Mouse (Mus musculus) thymus, postnatal 25 days (tissue): ENCODE data around the gene Tmem95.
"Not testable (repeated sequence)": the region's sequence is repeated elsewhere in the genome, so short reads cannot be mapped to it uniquely, and the experiment has no call there.

Experiments used
- DNase-seq: peaks from one replicate; pipeline ENCODE4 v3.0.0; 2022

Gene Tmem95

DNA sequence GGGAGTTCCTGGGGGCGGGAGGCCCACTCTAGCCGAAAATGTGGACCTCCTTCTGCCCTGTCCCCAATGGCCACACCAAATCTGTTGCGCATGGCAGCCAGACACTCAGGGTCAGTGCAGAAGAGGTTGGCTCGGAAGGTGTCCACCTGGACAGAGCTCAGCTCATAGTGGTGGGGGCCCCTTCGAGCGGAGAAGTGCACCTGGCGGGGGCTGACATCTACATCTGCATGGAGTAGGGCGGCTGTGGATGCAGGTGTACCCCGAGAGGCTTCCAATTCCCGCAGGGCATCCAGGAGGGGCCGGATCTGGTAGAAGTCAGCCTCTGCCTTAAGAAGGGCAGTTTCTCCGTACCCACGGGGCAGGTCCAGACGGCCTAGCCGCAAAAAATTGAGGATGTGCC, 1.9 kb upstream of the Tmem95 start:
- no peak for DNase-seq

- no peak for DNase-seq
Observed at GRCm38 (mm10) chr11:69878952-69879351, 1.1 kb upstream of the Tmem95 start.

GRCm38 (mm10) chr11:69878399-69878798, 581 bp upstream of the Tmem95 start:
- DNase-seq, result no peak

- peak; percentile 93 for DNase-seq
Observed at GRCm38 (mm10) chr11:69876867-69877266, 951 bp downstream of the Tmem95 start.

DNA sequence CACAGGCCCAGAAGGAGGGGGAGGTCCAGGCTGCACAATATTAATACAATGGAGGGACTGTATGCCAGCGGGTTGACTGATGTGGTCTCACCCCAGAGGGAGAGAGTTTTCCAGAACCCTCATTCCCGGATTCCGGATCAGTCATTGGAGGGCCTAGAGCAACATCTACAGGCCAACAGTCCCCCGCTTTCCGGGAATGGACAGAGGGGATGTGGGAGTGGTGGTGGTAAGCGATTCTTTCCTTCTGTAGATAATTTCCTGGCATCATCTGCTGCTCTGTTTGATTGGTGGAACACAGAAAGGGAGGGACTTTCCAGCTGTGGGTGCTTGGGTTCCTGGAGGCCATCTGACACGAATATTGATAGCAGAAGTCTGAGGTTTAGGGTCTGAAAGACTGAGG, 1.6 kb downstream of the Tmem95 start:
- no peak for DNase-seq

DNA sequence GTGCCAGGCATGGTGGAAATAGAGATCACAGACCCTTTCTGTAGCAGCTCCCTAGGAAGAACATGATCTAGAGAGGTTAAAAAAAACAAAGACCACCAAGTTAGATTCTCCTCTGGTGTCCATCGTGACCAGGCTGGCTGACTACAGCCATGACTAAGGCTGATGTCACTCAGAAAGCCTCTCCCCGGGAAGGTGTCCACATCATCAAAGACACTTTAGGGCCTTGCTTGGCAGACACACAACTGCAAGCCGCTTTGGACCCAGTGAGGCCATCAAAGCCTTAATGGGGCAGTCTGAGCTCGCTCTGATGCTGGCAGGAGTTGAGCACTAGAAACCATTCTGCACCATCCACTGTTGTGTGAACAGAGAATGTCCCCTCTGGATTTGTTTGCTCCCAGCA, 5.4 kb downstream of the Tmem95 start:
- no peak for DNase-seq

GRCm38 (mm10) chr11:69871822-69872221, 6.0 kb downstream of the Tmem95 start:
- no peak for DNase-seq

DNA sequence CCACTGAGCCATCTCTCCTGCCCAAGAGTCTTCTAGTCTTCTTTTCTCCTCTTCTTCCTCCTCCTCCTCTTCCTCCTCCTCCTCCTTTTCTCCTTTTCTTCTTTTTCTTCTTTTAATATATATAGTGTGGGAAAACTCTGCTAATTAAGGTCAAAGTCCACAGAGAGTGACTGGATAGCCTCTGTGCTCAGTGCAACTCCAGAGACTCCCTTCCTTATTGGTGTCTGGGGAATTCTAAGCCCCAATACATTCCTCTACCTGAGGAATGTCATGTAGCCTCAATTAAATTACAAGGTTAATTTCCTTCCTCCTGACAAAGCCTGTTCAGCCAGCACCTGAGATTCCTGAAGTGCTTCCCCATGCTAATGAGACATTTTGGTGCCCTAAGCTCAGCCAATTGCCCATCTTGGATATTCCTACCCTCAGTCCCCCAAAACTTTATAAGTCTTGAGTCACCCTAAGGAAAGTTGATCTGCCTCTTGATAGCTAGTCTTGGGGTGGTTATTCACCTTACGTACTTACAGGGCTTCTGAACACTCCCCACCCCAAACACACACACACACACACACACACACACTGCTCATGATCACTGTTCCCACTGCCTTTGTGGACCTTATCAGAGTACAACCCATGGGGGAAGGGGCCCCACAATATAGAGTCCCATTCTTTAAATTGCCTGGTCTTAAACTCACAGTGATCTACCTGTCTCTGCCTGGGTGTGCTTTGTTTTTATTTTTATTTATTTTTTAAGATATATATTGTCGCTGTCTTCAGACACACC, 7.3 kb downstream of the Tmem95 start:
- DNase-seq, result no peak

GRCm38 (mm10) chr11:69867335-69867734, 10.5 kb downstream of the Tmem95 start:
- DNase-seq, result no peak

DNA sequence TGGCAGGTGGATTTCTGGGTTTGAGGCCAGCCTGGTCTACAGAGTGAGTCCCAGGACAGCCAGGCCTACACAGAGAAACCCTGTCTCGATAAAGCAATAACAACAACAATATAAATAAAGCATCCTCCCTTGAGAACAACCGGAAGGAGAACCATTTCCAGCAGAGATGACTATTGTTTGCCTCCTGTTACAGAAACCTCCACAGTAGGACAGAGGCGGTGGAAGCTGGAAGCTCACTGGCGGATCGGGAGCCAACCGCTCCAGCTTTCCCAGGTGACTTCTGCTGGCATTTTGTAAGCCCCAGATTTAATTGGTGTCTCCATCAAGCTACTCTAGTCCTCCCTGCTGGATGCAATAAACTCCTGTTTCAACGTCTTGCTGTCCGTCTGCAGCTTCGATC, 12.3 kb downstream of the Tmem95 start:
- no peak for DNase-seq

DNA sequence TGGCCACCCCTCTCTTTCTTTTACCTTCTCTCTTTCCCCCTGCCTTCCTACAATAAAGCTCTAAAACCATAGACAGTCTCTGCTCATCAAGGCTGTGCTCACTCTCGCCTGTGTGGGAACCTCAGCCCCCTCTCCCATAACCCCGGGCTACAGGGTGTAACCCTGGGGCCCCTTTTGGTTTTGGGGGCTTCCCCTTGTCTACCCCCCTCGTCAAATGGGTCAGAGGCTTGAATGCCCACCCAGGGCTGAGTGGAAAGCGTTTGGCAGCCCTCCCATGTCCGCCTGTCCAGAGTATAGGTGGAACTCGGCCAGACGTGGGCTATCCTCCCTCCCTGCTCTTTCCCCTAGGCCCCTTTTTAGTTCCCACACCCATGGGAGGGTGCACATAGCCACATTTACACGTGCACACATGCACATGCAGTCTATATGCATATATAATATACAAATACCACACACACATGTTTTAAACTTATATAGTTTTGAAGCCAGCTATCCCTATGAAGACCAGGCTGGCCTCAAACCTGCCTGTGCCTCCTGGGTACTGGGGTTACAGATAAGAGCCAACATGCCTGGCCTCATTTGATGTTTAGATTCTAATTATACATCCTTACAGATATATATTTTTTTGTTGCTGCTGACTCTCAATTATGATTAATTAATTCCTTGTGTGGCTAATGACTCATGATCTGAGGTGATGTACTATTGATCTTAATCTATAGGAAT, 13.5 kb downstream of the Tmem95 start:
- no peak for DNase-seq

DNA sequence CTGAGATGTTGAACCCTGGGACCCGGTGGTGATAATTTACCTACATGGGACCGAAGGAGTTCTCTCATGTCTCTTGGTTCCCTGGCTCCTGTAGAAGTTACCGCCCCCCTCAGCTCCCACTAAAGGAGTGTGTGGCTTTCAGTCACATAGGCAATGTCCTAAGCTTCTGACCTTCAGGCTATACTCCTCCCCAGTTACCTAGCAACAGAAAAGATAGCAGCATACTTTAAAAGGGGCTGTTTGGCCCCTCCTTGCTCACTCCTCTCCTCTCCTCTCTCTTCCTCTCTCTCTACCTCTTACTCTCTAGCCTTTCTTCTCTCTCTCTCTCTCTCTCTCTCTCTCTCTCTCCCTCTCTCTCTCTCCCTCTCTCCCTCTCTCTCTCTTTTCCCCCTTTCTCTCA, 14.1 kb downstream of the Tmem95 start:
- not testable (repeated sequence) for DNase-seq

- DNase-seq, result no peak
Observed at GRCm38 (mm10) chr11:69858113-69858998, 19.5 kb downstream of the Tmem95 start, which contains the start of gene Tnk1. Gene Tnk1 (minus strand): TSS chr11:69858730.

DNA sequence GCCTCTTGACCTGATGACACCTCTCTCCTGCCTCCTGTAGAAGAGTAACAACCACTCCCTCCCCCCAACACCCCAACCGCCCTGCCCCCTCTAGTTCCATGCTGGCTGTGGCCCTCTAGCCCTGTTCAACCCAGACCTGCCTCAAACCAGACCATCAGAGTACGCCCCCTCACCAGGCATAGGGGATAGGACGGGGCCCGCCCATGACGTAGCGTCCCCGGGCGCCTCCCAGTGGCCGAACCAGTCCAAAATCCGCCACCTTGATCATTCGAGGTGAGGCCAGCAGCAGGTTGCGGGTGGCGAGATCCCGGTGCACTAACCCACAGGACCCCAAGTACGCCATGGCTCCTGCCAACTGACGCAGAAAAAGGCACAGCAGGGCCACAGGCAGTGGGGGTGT, 22.5 kb downstream of the Tmem95 start:
- peak; percentile 68 for DNase-seq

DNA sequence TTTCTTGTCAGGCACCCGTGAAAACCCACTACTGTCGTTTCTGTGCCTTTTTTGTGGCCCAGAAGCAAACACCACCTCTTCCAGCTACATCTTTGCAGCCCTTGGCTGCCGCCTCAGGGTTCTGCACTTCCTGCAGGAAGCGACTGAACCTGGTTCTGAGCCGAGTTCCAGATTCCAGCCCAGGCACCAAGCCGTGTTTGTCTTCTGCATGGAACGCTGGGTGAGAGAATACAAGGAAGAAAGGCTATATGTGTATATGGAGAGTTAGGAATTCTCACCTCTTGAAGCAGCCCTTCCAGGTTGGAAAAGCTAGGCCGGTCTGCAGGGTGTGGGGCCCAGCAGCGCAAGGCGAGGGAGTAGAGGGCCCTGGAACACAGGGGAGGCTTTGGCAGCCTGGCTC, 23.1 kb downstream of the Tmem95 start:
- DNase-seq, result no peak

GRCm38 (mm10) chr11:69853994-69854393, 23.8 kb downstream of the Tmem95 start:
- DNase-seq, result no peak

GRCm38 (mm10) chr11:69850754-69851153, 27.1 kb downstream of the Tmem95 start:
- DNase-seq, result peak; percentile 54

GRCm38 (mm10) chr11:69849884-69850283, 27.9 kb downstream of the Tmem95 start:
- DNase-seq, result no peak

DNA sequence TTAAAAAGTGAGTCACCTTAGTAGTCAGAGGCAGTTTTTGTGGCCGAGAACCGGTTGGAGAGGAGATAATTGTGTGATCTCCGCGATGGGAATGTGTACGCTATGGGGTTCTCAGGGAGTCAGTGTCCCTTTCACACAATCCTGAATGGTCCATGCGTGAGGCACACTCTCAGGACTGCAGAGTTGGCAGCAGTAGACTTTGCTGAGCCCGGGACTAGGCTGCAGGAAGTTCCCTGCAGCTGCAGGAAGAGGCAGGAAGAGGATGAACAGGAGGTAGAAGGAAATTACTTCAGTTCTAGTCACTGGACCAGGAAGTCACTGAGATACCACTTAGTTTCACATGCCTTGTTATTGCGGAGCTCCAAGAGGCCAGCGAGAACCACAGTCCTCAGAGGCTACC, 28.7 kb downstream of the Tmem95 start:
- no peak for DNase-seq

DNA sequence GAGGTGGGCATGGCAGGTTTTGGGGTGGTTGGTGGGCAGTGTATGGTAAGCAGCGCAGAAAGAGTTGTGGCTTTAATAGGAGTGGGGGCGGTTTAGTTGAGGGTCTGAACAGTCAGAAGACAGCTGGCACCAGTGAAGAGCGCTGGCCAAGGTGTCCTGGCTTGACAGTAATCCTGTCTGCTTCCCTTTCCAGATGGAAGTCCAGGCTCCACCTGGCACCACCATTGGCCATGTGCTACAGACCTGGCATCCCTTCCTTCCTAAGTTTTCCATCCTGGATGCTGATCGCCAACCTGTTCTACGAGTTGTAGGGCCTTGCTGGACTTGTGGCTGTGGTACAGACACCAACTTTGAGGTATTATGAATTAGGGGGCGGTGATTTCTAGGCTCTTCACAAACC, 29.8 kb downstream of the Tmem95 start:
- no peak for DNase-seq

GRCm38 (mm10) chr11:69846738-69847688, 30.8 kb downstream of the Tmem95 start:
- DNase-seq, result no peak

DNA sequence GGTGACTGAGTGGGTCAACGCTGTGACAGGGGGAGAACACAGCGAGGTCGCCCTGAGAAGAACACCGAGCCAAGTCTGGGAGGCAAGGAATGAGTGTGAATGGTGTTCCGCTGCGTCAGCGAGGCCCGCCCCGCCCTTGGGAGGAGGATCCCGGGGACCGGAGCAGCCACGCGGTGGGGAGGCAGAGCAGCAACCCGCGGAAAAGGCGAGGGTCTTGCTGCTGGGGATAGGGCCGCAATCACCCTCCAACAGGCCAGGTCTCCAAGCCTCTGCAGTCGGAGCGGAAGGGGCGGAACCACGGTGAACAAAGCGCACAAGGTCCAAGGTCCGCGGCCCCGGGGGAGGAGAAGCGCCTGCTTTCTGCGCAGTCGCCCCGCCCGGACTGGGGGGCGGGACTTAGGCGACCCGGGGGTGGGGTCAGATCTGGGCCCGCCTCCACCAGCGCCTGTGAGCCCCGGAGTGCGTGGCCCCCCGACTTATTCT, 31.6 kb downstream of the Tmem95 start, which contains the start of gene Plscr3:
TSS of gene Plscr3 (plus strand) at position 179 of the 483 bp plus-strand sequence.
- DNase-seq, result peak; percentile 96
